Mouse (Mus musculus) cerebellum, adult (tissue): ENCODE measurements around the gene Acad10.
"Not testable (repeated sequence)": the region's sequence is repeated elsewhere in the genome, so short reads cannot be mapped to it uniquely, and the experiment has no call there.

Source experiments
- ATAC-seq: cut with Nextera tagmentation; 2 replicates; pipeline ENCODE4 v1.9.2; 2017; ENCODE audit warnings: mild to moderate bottlenecking, moderate library complexity, mixed read lengths; ENCODE audit not compliant: insufficient number of reproducible peaks, low FRiP score, low TSS enrichment

Gene Acad10

GRCm38 (mm10) chr5:121660059-121660896, at the start of gene Acad10, which contains the start of gene Brap:
Gene Acad10, minus strand, starts transcription at chr5:121660514.
Gene Brap, plus strand, starts transcription at chr5:121660563.
- ATAC-seq, result peak; percentile 81; the same call in 1 of the 2 replicates

DNA sequence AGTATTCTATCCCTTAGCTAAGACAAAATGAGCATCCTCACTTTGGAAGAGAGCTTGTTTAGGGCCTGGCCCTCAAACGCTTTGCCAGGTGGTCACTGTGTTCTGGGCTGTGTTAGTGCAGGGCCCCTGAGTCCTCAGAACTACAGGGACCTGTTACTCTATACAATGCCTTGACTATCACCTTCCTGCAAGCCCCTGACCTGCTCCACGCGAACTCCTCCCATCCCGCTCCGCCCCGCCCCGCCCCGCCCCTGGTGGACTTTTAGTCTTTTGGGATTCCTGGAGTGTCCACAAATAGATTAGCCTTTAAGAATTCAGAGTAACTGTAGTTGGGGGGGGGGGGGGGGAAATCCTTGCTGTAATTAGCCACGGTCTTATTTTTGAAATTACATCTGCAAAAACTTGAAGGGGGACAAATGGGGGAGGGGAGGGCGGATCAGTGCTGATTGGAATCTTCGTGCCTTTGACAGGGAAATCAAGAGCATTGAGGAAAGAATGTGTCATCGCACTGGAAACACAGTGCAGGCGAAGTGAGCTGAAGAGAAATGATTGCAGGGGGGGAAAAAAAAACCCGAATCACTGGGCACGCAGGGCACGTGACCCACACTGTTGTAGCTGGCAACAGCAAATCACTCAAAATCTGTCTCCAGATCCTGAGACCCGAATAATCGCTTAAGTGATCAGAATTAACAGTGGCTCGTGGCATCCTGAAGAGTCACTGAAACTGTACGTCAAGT, 44.4 kb upstream of the Acad10 start:
- ATAC-seq, result no peak

DNA sequence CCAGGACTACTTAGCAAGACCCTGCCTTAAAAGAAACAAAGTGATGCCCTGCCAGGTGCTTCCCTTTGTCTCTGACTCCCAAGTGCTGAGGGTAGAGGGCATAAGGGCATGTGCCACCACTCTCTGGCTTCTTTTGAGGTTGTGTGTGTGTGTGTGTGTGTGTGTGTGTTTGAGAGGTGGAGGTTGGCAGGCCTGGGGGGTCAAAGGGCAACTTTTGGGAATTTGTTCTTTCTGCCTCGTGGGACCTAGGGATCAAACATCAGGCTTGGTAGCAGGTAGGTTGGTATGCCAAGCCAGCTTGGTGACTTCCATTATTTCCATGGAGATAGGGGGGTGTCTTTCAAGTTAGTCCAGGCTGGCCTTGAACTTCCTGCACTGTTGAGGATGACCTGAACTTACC, 43.0 kb upstream of the Acad10 start:
- no peak for ATAC-seq

DNA sequence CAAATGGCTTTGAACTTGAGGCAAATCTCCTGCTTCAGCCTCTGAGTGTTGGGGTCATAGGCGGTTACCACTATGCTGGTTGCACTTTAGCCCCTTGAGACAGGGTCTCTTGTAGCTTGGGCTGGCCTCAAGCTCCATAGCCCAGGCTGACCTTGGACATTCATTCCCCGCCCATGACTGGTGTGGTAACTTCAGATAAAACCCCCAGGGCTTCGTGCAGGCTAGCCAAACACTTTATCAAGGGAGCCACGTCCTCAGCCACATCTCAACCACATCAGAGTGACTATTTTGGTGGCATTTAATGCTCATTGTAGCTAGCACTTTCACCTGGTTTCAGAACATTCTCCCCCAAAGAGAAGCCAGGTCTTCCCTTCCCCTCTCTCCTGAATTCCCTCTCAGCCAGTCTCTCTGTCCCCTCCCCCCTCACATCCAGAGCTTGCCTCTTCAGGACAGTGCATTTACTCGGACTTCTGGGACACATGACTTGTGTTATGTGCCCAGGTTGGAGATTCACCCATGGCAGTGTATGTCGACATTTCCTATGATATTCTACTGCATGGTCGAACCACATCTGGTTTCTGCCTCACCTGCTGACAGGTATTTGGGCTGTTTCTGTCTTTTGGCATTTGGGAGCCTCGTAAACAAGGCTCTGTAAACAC, 40.9 kb upstream of the Acad10 start:
- no peak for ATAC-seq

DNA sequence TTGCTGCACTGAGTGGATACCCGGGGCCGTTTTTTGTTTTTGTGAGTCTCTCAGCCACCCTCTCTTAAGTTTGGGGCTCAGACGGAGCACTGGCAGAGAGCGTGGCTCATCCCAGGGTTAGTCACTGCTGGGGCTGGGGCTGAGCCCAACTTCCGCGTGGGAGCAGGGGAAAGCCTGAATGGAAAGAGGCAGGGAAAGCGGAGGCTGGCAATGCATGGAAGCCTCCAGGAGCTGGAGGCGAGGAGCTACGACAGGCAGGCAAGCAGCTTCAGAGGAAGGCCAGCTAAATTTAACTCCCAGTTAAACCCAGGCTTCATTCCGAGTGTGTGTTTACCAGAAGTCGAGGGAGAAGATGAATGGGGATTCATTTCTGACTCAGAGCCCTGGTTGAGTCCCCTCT, 40.2 kb upstream of the Acad10 start:
- no peak for ATAC-seq

GRCm38 (mm10) chr5:121699891-121700290, 39.6 kb upstream of the Acad10 start:
- ATAC-seq, result no peak

DNA sequence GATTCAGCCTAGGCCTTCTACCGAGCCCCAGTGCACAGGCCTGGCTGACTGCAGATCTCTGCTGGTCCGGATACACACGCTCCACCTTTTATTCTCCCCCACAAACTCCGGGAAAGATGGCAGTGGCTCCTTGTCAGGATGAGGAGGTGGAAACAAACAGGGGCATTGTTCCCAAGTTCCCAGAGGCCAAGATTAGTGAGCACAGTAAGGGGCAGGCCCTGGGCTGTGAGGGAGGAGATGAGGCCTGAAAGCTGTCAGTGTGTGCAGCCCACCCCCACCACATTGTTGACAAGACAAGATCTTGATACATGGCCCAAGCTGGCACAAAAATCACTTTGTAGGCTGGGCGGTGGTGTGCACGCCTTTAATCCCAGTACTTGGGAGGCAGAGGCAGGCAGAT, 36.4 kb upstream of the Acad10 start:
- ATAC-seq, result no peak

GRCm38 (mm10) chr5:121692897-121693296, 32.6 kb upstream of the Acad10 start:
- ATAC-seq, result no peak

- not testable (repeated sequence) for ATAC-seq
Observed at GRCm38 (mm10) chr5:121691436-121691835, 31.1 kb upstream of the Acad10 start.

DNA sequence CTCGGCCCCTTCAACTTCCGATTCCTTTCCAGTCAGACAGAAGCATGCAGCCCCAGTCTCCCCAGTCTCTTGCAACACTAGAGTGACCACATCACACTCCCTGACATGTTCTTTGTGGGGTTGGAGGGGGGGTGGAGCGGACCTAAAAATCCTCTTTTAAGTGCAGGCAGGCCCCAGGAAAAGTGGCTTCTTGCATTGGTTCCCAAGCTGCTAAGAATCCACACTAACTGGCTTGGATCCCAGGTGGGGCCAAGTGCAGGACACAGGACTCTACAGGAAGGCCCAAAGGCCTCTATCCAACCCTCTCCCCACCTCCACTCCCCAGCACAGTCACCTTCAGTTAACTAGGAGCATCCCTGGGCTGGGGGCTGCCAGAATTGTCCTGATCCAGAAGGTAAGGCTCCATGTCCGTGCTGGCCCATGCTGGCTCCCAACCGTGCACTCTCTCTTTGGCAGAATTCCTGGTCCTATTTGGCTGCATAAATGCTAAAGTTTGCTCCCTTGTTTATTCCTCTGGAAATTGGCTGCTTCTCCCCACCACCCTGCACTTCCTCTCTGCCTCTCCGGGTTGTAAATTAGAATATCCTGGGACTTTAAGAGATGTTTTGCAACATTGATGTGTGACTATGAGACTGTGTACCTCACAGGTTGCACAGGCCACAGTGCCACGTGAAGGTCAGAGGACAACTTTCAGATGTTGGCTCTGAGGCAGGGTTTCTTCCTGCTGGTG, 30.3 kb upstream of the Acad10 start:
- no peak for ATAC-seq

DNA sequence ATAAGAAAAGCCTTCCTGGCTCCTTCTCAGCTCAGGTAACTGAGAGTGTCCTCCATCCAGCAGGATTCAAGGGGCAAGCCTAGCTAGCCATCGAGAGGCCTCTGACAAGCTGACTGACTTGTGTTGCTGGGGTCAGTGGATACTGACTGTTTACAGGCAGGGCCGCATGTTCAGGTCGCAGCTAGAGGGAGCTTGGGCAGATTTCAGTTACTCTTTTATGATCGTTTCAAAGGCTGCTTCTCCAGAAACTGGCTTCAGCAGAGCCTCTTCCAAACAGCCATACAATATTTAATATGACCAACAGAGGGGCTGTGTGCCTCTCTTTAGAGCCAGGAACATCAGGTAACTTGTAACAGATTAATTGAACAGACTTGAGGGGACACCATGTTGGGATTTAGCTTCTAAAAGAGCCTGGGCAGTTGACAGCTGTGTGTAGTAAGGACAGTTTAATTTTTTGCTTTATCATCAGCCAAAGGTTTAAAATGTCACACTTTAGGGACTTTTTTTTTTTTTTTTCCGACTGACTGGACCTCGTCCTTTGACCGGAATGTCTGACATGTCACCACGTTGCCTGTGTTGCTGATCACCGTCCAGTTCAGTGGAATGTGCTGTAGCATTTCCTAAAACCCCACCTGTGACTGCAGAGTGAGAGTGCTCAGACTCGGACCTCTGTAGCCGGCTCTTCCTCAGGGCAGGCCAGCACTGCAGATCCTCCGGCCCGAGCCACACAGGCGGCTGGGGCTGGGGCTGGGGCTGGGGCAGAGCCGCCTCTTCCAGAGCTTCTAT, 26.0 kb upstream of the Acad10 start:
- no peak for ATAC-seq

DNA sequence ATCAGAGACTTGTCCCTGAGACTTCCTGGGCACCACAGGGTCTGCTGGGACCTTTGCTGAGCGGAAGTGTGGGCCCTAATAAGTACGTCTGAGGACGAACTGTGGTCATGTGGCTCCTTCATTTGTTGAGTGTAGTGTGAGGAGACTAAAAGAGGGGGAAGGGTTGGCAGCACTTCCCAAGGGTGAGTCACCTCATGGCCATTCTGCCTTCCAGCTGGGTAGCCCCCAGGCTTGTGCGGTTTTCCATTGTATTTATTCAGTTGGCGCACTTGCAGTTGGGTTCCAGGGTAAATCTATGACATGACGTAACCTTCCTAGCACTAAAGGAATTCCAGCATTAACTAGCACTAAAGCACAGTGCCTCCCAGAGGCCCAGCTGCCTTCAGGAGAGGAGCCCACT, 25.2 kb upstream of the Acad10 start:
- no peak for ATAC-seq

DNA sequence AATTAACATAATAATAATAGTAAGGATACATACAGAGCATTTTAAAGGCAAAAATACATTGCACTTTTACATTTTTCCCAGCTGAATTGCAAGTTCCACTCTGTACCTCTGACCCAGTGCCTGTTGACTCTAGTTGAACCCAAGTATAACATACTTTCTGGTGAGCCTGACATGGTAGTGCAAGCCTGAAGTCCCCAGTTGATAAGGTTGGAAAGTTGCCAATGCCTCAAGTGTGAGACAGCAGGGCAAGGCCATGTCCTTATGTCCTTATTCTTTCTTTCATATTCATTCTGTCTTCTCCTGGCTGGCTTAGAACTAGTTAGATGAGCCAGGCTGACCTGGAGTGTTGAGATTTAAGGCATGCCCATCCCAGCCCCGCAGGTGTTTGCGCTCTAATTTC, 21.9 kb upstream of the Acad10 start:
- no peak for ATAC-seq

GRCm38 (mm10) chr5:121670412-121670811, 10.1 kb upstream of the Acad10 start:
- ATAC-seq, result no peak

DNA sequence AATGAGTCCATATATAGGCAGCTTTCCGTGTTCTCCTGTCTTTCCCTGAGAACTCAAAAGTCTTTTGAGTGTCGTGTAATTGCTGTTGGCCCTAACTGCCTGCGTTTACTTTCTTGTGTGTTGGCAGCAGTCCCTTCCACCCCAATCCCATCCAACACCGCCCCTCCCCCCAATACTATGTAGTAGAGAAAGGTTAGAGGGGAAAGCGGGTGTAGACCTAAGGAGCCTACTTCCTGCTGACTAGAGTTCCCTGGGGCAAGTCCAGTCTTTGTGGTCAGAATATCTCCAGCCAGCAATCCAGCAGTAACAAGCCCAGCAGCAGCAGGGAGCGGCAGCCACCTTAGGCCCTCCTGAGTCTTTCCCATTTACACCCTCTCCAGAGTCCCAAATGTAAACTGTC, 8.1 kb upstream of the Acad10 start:
- ATAC-seq, result no peak

DNA sequence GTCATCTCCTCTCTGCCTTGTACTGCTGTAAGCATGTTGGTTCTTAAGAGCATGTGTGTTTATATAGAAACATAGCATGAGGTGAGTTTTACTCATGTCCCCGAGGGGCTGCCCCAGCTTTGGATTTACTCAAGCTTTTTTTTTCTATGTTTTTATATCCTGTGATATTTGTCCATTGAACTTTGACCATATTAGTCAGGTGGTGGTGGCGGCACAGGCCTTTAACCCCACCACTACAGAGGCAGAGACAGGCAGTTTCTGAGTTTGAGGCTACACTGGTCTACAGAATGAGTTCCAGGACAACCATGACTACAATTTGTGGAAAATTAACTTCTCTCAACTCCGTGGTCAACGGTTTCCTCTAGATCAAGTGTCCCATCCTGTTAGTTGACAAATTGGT, 6.8 kb upstream of the Acad10 start:
- no peak for ATAC-seq

GRCm38 (mm10) chr5:121664971-121665370, 4.7 kb upstream of the Acad10 start:
- ATAC-seq, result no peak

DNA sequence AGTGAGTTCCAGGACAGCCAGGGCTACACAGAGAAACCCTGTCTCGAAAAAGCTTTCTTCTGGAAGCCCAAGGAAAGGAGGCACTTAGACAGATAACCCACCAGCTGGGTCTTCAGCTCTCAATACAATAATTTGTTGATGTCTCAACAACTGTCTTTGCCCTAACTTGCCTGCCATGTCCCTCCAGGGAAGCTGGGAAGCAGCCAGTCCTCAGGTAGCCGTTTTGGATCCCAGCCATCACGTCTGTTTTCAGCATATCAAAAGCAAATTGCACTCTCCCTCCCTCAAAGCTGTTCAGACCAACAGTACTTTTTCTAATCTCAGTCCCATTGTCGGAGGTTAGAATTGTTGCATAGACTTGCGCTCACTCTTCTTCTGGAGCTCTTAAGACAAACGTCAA, 3.8 kb upstream of the Acad10 start:
- ATAC-seq, result no peak

DNA sequence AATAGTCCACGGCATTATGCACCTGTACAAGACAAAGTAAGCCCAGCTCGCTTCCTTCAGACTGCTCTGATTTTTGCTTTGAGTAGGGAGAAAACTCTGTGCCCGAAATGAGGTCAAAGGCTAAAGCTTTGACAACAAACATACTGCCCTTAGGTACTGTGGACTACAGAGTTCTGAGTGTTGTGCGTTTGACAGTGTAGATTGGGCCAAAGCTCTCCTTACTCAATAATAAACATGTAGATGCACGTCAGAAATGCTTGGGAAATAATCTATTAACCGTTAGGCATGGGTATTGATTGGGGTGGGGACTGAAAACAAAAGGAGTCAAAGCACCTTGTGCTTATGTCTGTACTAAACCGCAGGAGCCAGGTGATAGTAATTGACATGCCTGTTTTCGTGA, 3.1 kb upstream of the Acad10 start:
- no peak for ATAC-seq

GRCm38 (mm10) chr5:121661494-121661893, 1.2 kb upstream of the Acad10 start:
- no peak for ATAC-seq
